Mouse (Mus musculus): ENCODE measurements at regions not wholly inside any gene's neighbourhood (a gene's known extent, or its start where the extent isn't known, plus 50 kb on each side); places are given as distances from the start of the nearest gene placed in this dataset.

DNA sequence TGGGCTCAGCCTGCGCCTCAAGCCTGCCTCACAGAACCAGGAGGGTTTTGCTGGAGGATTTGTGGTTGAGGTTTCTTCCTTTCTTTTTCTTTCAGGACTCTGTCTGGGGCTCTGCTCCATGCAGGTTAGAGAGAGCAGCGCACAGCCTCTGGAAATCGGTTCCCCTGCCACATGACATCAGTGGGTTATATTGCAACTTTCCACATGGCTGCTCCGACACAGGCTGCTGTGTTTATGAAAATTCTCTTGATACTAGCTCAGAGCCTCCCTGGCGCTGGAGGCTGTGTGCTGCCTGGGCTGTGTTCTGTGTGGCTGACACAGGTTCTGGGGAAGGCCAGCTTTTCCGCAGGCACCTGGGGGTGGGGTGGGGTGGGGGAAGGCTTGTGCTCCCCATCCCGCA is 178.7 kb upstream of the Gm4791 start:
- DNase-seq (ENCODE audit: low spot score) = no peak

DNA sequence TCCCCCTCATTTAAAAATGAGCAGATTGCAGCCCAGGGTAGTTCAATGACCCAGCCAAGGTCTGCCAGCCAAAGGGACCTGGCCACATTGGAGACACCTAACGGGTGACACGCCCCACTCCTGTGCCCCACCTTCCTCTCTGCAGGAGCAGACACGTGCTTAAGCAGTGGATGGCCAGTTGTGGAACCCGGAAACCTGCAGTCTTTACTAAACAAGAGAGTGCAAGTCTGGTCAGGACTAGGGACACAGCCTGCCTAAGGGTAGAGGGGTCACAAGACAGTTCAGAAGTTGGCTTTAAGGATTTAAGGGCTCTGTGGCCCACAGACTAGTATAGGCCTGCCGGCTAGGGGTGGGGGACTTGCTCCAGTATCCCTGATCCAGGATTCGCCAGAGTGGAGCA is 179.2 kb upstream of the Gm4791 start:
- no peak for DNase-seq (ENCODE audit: low spot score)

DNA sequence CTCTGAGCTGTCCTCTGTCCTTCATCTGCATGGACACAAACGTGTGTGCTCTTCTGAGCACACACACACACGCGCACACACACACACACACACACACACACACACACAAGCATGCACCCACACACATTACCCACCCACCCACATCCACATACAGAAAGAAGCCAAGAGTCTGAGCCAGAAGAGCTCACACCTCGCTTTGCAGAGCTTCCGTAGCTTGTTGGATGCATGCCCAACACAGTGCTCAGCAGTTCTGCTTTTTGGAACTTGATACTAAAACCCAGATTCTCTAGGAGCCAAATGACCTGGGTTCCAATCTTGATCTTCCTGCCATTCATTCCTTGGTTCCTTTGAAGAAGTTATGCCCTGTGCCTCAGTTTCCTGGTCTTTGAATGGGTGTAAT is 182.4 kb upstream of the Gm4791 start:
- DNase-seq (ENCODE audit: low spot score) = no peak

DNA sequence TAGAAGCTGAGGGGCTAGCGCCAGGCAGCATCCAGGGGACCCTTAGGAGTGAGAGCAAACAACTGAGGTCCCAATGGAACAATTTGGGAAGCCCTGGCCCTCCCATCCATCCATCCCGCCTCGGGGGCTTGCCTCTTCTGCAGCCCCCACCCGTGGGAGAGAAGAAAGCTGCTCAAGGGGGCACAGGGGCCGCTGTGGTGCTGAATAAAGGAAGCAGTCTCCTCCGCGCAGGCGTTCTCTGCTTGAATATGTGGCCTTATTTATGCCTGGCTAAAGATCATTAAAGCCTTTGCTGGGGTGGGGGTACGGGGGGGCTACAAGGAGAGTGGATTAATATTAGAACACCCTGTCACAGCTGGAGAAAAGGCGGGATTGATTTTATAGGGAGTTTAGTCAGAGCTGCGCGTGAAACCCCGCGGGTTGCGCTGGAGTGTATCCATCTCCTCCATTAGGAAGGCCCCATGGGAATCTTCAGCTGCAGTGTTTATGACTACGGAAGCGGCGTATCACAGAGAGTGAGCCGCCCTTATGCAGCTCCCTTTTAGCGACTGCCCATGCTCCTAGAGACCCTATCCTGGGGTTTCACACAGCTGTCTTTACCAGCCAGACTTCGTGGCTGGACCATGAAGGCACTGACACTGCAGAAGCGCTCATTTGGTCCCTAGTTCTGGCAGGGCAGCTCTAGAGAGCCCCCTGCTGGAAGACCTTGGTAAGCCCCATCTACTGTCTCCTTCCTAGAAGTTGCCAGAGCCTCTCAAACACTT is 183.9 kb upstream of the Gm4791 start:
- peak; percentile 67 for DNase-seq (ENCODE audit: low spot score)

DNA sequence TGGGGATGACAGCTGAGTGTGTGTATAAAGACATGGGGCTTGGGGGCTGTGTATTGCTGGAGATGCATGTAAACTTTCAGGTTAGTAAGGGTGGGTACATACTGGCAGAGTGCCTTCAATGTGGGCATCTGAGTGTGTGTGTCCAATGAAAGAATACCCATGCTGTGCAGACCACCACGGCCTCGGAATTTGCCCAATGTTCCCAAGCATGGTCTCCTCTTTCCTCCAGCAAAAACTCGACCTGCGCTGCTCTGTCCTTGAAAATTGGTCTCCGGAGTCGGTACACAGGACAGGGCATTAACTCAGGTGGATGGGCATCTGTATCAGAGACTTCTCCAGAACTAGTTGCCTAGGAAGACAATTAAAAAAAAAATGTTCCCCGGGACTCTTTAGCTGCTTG is 188.3 kb upstream of the Gm4791 start:
- DNase-seq (ENCODE audit: low spot score) = no peak

DNA sequence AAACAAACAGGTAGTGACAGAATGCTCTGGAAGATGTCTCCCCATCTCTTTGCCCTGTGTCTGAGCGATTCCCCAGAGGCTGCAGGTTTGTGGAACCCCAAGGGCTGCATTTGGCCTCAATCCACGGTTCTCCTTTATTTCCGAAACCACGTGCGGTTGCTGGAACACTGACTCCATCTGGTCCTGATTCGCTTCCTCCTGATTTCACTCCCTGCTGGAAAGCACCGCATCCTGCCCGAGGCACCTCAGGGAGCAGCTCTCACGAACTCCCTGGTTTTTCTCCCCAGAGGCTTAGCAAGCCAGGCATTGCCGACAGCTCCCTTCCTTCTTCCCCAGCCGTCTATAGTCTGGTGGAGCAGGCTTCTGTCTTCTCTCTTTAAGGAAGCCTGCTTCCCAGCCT is 203.1 kb upstream of the Gm4791 start:
- DNase-seq (ENCODE audit: low spot score) = no peak

DNA sequence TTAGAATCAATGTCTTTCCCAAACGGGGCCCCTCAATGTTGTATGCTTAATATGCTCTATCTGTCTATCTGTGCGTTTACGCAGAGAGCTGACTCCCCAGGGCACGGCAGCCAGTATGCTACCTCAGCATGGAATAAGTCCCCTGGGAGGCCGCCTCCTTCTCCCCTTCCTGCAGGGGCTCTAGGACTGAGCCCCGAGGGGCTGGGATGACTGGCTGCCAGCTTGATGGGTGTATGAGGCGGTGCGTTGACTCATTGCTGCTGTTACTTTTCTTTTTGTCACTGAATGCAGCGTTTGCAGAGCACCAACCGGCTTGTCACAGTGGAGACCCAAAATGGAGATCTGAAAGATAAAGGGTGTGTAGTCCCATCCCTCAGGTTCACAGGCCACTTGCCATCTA is 209.5 kb upstream of the Gm4791 start:
- no peak for DNase-seq (ENCODE audit: low spot score)

DNA sequence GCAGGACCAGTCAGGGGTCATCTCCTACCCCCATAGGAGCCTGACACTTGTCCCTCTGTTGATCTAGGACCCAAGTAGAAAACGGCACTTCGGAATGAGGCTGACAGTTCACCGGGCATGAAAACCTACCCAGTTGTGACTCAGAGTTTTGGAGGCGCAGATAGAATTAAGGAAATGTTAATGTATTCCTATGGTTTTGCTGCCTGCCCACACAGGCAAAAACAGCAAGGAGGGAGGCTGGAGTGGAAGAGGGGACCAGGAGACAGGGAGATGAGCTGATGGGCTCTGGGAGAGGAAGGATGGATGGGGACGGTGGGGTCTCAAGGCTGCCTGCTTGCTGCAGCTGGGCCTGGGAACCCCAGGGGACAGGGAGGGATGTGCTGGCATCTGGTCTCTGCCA is 210.1 kb upstream of the Gm4791 start:
- DNase-seq (ENCODE audit: low spot score) = no peak

DNA sequence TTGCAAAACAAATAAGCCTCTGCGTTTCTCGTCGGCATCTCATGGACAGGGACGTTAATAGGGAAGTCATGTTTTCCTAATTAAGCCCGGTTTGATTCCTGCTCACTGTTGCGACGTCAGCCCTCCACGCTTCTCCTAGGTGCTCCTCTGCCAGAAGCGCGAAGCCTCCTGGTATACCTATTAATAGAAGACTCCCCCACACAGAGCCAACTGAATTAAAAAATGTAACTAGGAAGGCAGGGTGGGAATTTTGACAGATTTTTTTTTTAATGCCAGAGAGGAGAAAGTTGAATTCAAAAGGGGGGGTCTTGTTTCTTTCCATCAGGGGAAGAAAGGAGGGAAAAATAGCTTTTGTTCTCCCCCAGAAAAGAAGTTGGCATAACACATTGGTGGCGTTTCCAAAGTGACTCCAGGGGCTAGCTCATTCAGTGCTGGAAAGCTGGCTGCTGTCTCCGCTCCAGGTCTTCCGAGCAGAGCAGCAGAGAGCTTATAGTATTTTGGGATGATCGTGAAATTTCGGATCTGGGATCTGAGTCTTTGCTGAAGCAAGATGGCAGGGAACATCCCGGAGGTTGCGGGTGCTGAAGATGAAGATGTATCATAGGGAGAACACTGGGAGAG is 214.1 kb upstream of the Gm4791 start:
- DNase-seq (ENCODE audit: low spot score) = no peak

DNA sequence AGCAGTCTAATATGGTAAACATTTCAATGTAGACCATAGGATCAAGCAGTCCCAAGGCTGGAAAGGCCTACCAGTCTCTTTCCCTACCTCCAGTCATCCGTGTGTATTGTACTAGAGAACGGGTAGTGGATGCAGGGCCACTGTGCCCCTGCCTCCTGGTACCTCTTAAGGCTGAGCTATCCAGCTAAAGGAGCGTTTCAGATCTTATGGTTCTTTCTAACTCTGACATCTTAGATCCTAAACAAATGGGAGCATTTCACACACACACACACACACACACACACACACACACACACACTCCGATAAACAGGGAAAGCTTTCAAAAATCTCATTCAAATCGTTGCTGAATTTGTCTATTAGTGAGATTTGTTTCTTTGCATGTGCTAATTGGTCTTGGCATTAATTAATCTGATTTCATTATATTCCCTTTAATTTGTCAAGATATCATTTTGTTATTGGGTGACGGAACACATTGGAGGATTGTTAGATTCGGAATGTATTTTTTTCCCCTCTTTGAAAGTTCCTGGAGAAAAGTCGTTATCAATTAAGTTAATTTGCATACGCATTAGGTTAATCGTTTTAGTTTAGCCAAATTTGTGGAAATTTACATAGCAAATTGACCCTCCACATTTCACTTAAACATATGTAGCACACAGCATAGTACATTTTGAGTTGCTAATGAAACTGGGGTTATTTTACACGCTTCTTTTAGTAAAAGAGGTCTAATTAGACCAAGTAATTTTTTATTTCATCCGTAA is 214.8 kb upstream of the Gm4791 start:
- no peak for DNase-seq (ENCODE audit: low spot score)

DNA sequence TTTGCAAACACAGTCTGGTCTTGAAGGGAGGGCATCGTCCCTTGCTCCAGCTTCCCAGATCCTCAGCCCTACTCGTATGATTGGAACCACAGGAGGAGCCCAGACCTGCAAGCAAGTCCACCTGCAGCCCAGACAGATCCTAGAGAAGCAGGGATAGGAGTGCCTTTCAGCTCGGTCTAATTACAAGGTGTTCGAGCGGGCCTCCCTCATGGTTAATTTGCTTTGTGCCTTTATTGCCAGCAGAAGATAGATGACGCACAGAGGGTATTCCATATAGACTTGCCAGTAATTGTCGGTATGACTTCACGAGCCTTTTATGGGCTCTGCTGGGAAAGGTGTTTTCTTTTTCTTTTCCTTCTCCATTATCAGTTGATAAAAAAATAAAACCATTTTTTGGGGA is 216.9 kb upstream of the Gm4791 start:
- no peak for DNase-seq (ENCODE audit: low spot score)

DNA sequence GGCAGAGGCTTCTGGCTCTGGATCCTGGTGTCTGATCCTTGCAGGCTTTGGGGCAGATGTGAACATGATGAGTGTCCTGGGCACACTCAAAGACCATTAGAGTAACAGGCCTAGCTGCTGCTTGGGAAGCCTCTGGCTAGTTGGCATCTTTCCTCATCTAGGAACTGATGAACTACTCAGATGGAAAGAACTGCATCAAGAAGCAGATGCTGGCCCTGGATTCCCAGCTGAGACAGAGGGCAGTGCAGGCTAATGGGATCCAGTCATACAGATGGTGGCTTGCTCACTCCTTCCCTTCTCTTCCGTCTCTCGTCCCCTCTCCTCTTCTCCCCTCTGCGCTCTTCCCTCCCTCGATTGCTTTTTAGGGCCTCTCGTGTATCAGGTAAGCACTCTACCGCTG is 219.8 kb upstream of the Gm4791 start:
- no peak for DNase-seq (ENCODE audit: low spot score)

DNA sequence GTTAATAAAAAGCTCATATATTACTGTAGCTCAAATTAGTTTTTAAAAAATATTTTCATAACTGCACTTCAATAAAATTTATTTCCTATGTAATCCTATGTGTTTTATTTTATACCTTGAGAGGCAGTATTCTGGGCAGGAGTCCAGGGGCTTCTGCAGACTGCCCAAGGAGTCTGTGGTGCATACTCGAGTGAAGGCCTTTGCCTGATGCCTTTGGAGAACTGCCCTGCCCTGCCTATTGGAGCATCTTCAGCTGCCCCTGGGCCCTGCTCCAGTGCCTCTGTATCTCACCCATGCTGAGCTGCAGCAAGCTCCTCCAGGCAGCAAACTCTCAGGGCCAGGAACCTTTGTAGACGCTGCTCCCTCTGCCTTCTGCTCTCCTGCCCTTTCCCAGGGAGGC is 223.7 kb upstream of the Gm4791 start:
- DNase-seq (ENCODE audit: low spot score) = no peak

DNA sequence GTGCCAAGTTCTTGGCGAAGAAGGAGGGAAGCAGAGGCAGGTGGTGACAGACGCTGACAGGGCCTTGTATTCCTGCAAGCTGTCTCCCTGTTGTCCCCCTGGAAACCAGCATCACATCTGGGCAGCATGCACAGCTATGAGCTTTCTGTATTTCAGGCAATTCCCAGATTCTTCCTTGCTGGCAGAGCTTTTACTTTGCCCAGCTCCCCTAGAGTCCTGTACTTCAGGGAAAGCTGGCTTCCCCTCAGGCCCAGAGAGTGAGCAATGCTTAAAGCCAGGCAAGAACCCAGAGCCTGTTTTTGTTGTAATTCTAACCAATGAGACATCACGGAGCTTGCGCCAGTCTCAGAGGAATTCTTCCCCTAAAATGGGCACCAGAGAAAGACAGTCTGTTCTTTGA is 238.3 kb upstream of the Gm4791 start:
- no peak for DNase-seq (ENCODE audit: low spot score)

DNA sequence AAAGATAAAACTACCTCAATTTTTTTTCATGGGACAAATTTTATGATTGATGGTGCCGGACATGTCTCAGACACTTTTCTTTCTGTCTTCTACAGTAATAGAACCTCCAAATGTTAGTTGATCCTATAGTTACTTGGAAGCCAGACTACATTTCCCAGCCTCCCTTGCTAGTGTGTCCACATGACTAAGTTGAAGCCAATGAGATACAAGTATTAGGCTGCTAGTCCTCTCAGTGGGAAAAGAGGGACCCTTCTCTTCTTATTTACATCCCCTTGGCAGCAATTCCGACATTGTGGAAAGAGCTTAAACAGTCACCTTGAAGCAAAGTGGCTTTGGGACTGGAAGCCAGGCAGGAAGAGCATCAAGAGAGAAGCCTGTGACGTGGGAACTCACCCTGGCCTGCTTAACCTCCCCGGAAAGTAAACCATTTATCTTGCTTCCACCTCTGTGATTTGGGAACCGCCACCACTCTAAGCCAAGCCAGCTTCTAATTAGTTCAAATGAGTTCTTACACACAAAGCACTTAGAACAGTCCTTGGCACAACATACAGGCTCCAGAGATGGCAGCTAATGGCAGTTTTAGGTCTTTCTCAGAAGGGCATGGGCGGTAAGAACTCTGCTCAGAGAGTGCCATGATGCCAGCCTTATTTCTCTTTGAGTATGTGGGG is 241.4 kb upstream of the Gm4791 start:
- DNase-seq (ENCODE audit: low spot score) = no peak

DNA sequence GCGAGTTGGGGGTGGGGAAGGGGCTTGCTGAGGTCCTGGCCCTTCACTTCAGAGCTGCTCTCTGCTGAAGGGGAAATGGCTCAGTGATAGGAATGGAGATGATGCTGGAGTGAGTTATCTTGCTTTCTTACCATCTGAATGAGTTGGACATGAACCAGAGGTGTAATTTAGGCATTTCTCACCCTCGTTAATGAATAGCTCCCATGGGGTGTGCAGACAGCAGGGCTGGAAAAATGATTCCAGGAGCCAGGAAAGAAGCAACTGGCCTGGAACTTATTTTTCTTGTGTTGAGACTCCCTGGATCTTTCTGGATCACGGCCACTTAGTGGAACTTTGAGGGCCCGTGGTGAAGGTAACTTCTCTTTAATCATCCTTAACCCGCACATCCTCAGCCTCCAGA is 246.6 kb upstream of the Gm4791 start:
- DNase-seq (ENCODE audit: low spot score) = no peak

DNA sequence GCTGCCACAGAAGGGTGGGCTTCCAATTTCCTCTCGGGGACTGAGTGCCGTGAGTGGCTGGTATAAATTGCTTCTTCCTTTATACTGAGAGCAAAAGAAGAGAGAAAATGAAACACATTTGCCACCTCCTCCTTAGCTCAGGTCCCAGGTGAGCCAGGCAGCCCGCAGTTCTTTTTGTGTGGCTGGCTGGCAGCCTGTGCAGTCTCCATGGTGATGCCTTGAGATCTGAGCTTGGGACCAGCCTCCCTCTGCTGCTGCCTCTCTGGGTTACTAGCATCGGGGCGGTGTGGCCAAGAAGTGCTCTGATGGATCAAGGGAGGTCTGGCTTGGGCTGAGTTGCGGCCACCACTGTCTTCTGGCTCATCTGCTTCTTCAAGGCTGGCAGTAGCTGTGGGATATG is 249.1 kb upstream of the Gm4791 start:
- DNase-seq (ENCODE audit: low spot score) = no peak

DNA sequence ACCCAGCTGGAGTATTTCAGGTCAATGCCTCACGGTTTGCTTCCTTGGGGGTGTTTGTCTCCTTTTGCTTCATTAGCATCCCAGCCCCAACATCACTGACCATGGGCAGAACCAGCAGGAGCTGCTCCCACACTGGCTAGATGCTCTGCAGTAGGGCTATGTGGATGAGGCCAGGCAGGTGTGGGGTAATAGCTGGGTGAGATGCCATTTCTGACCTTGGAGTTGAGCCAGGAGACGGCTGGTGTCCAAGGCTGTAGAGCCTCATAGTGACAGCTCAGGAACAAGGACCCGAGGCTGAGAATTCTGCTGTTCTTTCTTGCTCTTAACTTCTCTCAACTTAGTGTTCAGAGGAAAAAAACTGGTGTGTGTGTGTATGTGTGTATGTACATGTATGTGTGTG is 252.3 kb upstream of the Gm4791 start:
- no peak for DNase-seq (ENCODE audit: low spot score)

DNA sequence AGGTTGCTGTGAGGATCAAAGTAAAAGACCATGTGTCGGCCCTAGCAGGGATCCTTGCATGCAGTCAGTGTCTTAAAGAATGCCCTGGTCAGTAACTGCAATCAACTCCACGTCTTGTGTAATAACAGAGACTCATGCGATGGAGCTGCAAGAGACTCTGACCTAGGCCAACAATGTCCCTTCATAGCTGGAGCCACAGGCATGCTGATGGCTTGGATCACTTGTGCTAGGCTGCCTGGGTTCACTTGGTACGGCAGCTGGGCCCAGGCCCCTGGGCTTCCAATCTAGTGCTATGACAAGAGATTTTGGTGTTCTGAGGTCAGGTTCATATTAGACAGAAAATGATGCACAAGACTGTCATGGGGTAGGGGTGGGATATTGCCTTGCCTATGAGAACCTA is 258.0 kb upstream of the Gm4791 start:
- no peak for DNase-seq (ENCODE audit: low spot score)

DNA sequence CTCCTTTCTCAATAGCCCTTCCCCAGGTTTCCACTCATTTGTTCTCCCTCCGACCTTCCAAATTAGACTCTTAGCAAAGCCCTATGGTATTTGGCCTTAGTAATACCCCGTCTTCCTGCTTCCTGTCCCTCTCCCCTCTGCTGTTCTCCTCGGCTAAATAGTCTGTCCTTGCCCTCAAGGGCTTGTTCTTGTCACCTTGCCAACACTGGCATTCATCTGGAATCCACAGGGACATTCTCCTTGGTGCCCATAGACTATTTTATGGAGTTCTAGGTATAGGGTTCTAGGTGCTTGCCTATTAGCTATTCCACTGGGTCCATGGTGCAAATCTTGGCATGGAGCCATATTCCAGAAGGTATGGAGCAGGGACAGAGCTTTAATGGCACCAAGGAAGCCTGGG is 259.2 kb upstream of the Gm4791 start:
- no peak for DNase-seq (ENCODE audit: low spot score)

DNA sequence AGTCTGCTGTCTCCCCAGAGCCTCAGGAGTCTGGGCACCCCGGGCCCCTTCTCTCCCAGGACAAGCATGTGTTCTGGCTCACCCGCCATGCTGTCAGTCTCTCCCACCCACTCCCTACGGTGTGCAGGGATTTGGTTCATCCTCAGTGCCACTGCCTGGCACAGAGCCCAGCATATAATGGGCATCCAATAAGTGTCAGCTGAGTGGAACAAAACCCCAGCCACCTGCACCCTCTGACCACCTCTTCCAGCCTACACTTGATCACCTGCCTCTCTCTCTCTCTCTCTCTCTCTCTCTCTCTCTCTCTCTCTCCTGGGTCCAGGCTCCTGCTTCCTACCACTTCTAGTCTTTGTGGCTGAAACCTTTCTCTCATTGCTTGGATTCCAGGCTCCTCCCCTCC is 259.9 kb upstream of the Gm4791 start:
- DNase-seq (ENCODE audit: low spot score) = no peak

DNA sequence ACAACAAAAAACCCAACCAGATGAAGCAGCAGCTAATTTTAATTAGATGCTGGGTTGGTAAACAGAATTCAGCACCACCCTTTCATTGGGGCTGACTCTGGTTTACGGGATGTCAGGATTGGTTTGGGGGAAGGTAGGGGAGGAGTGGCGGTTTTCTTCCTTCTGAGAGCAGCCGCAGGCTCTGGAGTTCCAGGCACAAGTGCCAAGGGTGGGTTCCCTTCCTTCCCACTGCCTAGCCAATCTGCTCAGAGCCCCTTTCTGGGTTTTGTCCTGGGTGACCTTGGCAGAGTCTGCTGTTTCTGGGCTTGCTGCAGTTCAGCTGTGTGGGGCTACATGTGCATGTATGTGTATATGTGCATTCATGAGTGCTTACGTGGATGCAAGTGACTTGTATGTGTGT is 260.5 kb upstream of the Gm4791 start:
- DNase-seq (ENCODE audit: low spot score) = no peak

DNA sequence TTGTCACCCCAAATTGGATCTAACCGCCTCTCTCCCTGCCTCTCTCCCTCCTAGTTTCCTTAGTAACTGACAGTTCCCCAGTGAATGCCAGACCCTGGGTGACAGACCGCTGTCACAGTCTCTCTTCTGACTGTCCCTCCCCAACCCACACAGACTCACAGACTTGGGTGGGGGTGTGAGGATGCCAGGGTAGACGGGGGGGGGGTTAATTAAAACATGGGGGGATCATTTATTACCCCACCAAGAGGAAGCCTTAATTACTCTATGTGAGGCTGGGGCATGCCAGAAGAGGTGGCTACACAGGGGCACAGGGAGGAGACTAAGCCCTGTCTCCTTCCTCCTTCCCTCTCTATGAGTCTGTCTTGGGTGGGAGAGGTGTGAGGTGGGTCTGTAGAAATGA is 261.1 kb upstream of the Gm4791 start:
- DNase-seq (ENCODE audit: low spot score) = no peak
